Mouse (Mus musculus) stomach, embryonic 14.5 days (tissue): Measurements from ENCODE around the gene Zfhx3. TPM values are rescaled to one million over a fixed set of nuclear protein-coding genes. Genes with fewer than 3 reads are reported as not detected.

ENCODE experiments used
- ATAC-seq: fragments of 200-750 bp; cut with Nextera tagmentation; 2 replicates; pipeline ENCODE4 v1.8.0; 2017; ENCODE audit warnings: low read depth, moderate TSS enrichment; ENCODE audit not compliant: insufficient number of reproducible peaks, insufficient read depth, low FRiP score
- H3K27ac ChIP-seq: fragments of 300-500 bp; sonication (generic); 2 replicates; pipeline ENCODE4 v1.5.1; 2014; ENCODE audit warnings: mild to moderate bottlenecking, low read length, moderate library complexity, mixed read lengths
- H3K27me3 ChIP-seq: fragments of 300-500 bp; sonication (generic); 2 replicates; pipeline ENCODE4 v1.6.1; 2014; ENCODE audit warnings: low read length, control low read depth, mixed read lengths; ENCODE audit not compliant: control insufficient read depth, insufficient read depth
- H3K36me3 ChIP-seq: fragments of 300-500 bp; sonication (generic); 2 replicates; pipeline ENCODE4 v1.6.1; 2014; ENCODE audit warnings: mild to moderate bottlenecking, control low read depth, low read length, moderate library complexity, mixed read lengths; ENCODE audit not compliant: control insufficient read depth, insufficient read depth
- H3K4me1 ChIP-seq: fragments of 300-500 bp; sonication (generic); 2 replicates; pipeline ENCODE4 v1.6.1; 2014; ENCODE audit warnings: low read length, control low read depth, mixed read lengths; ENCODE audit not compliant: control insufficient read depth, insufficient read depth
- H3K4me2 ChIP-seq: fragments of 300-500 bp; sonication (generic); replicated peaks from 2 replicates; pipeline ENCODE4 v1.6.1; 2014; ENCODE audit warnings: low read depth, low read length, control low read depth
- H3K4me3 ChIP-seq: fragments of 300-500 bp; sonication (generic); 2 replicates; pipeline ENCODE4 v1.5.1; 2014; ENCODE audit warnings: low read depth, low read length, control low read depth
- H3K9ac ChIP-seq: fragments of 300-500 bp; sonication (generic); replicated peaks from 2 replicates; pipeline ENCODE4 v1.6.1; 2014; ENCODE audit warnings: low read depth, mild to moderate bottlenecking, control low read depth, low read length, moderate library complexity, mixed read lengths
- H3K9me3 ChIP-seq: fragments of 300-500 bp; sonication (generic); 2 replicates; pipeline ENCODE4 v1.6.1; 2016; ENCODE audit warnings: low read depth, low read length, control low read depth; ENCODE audit not compliant: control insufficient read depth
- WGBS: fragments of 180-500 bp; shearing (Covaris S2); extraction: QIAGEN DNeasy Blood & Tissue Kit; methylation state at CpG from one replicate; pipeline ENCODE4 v1.1.7; 2014; 5-methylcytosine and 5-hydroxymethylcytosine counted together
- polyA plus RNA-seq: library from polyadenylated mRNA; unstranded; fragments of >200 nt; fragmentation: Nextera tagmentation; extraction: Ambion mirVana; gene quantifications from 2 replicates; pipeline ENCODE4 v1.2.1, GENCODE M21; 2014

Gene Zfhx3
- polyA plus RNA-seq, 1 experiment from 2014 or later = 25.4 TPM

- H3K27me3 ChIP-seq = no peaks in the 10 kb centered on the region
- H3K27ac ChIP-seq = no peak overlapping the region
- ATAC-seq = no peak
Measured at GRCm38 (mm10) chr8:108943132-108943531, 1000.7 kb downstream of the Zfhx3 start.

GRCm38 (mm10) chr8:108944312-108944711 lies 1001.9 kb downstream of the Zfhx3 start:
- Histone ChIP-seq H3K27ac (no peak overlapping the region), H3K4me3 (no peak overlapping the region), H3K4me1 (no peaks in the 10 kb centered on the region), H3K9me3 (peaks cover 20% of the 10 kb centered on the region), H3K9ac (no peak overlapping the region), H3K27me3 (no peaks in the 10 kb centered on the region), H3K4me2 (no peak overlapping the region), H3K36me3 (peaks cover 51% of the 10 kb centered on the region)
- WGBS = 76% methylated on average over 13 of the region's 13 CpGs
- ATAC-seq = no peak

More at GRCm38 (mm10) chr8:108943132-108943531, 1000.7 kb downstream of the Zfhx3 start:
- Histone ChIP-seq H3K9ac (no peak overlapping the region), H3K4me3 (no peak overlapping the region), H3K9me3 (peaks cover 8% of the 10 kb centered on the region; the same call in 1 of the 2 replicates), H3K4me1 (no peaks in the 10 kb centered on the region), H3K36me3 (peaks cover 45% of the 10 kb centered on the region), H3K4me2 (no peak overlapping the region)
- 83% methylated on average over 11 of the region's 11 CpGs for WGBS

- H3K27ac ChIP-seq = no peak overlapping the region
- H3K9me3 ChIP-seq = peaks cover 35% of the 10 kb centered on the region
- no peak for ATAC-seq
- peaks cover 84% of the 10 kb centered on the region for H3K36me3 ChIP-seq
- WGBS = 99% methylated on average over 21 of the region's 21 CpGs
- no peaks in the 10 kb centered on the region for H3K27me3 ChIP-seq
- no peak overlapping the region for H3K4me2 ChIP-seq
- no peak overlapping the region for H3K9ac ChIP-seq
- H3K4me1 ChIP-seq = no peaks in the 10 kb centered on the region
- no peak overlapping the region for H3K4me3 ChIP-seq
Measured at GRCm38 (mm10) chr8:108950311-108950710, 1007.9 kb downstream of the Zfhx3 start.

- 95% methylated on average over 12 of the region's 12 CpGs for WGBS
- Histone ChIP-seq H3K27ac (no peak overlapping the region), H3K36me3 (peaks cover 85% of the 10 kb centered on the region), H3K9ac (no peak overlapping the region), H3K4me2 (no peak overlapping the region), H3K27me3 (no peaks in the 10 kb centered on the region), H3K4me1 (no peaks in the 10 kb centered on the region), H3K4me3 (no peak overlapping the region), H3K9me3 (peaks cover 35% of the 10 kb centered on the region)
- ATAC-seq = no peak
Measured at GRCm38 (mm10) chr8:108951560-108951959, 1009.1 kb downstream of the Zfhx3 start.

- Histone ChIP-seq H3K9ac (no peak overlapping the region), H3K4me3 (no peak overlapping the region), H3K27ac (no peak overlapping the region), H3K27me3 (no peaks in the 10 kb centered on the region), H3K9me3 (no peaks in the 10 kb centered on the region; the same call in 1 of the 2 replicates), H3K4me1 (no peaks in the 10 kb centered on the region), H3K36me3 (peaks cover 45% of the 10 kb centered on the region), H3K4me2 (no peak overlapping the region)
- ATAC-seq = no peak
- 78% methylated on average over 37 of the region's 37 CpGs for WGBS
Measured at GRCm38 (mm10) chr8:108956416-108956815, 1014.0 kb downstream of the Zfhx3 start.

GRCm38 (mm10) chr8:108962516-108962915 lies 1020.1 kb downstream of the Zfhx3 start:
- ATAC-seq = no peak
- Histone ChIP-seq H3K36me3 (peaks cover 5% of the 10 kb centered on the region; the same call in 1 of the 2 replicates), H3K27ac (no peak overlapping the region), H3K9ac (no peak overlapping the region), H3K27me3 (no peaks in the 10 kb centered on the region), H3K9me3 (no peaks in the 10 kb centered on the region), H3K4me2 (no peak overlapping the region), H3K4me3 (no peak overlapping the region), H3K4me1 (no peaks in the 10 kb centered on the region)
- WGBS = 66% methylated on average over 7 of the region's 7 CpGs

GRCm38 (mm10) chr8:108963181-108963580 lies 1020.7 kb downstream of the Zfhx3 start:
- H3K4me2 ChIP-seq = no peak overlapping the region
- no peaks in the 10 kb centered on the region for H3K9me3 ChIP-seq
- H3K27me3 ChIP-seq = no peaks in the 10 kb centered on the region
- H3K27ac ChIP-seq = no peak overlapping the region
- H3K4me3 ChIP-seq = no peak overlapping the region
- ATAC-seq = no peak
- no peak overlapping the region for H3K9ac ChIP-seq
- 72% methylated on average over 2 of the region's 2 CpGs for WGBS
- H3K36me3 ChIP-seq = peaks cover 5% of the 10 kb centered on the region; the same call in 1 of the 2 replicates
- no peaks in the 10 kb centered on the region for H3K4me1 ChIP-seq

GRCm38 (mm10) chr8:108966041-108966440 lies 1023.6 kb downstream of the Zfhx3 start:
- H3K9me3 ChIP-seq = no peaks in the 10 kb centered on the region
- no peak for ATAC-seq
- no peak overlapping the region for H3K27ac ChIP-seq
- no peaks in the 10 kb centered on the region for H3K27me3 ChIP-seq
- no peak overlapping the region for H3K4me3 ChIP-seq
- H3K36me3 ChIP-seq = no peaks in the 10 kb centered on the region
- WGBS = 86% methylated on average over 12 of the region's 12 CpGs
- no peak overlapping the region for H3K9ac ChIP-seq
- no peaks in the 10 kb centered on the region for H3K4me1 ChIP-seq
- H3K4me2 ChIP-seq = no peak overlapping the region

GRCm38 (mm10) chr8:108973639-108974325 lies 1031.3 kb downstream of the Zfhx3 start:
- no peak overlapping the region for H3K9ac ChIP-seq
- H3K4me2 ChIP-seq = no peak overlapping the region
- H3K4me1 ChIP-seq = no peaks in the 10 kb centered on the region
- H3K9me3 ChIP-seq = no peaks in the 10 kb centered on the region
- 83% methylated on average over 9 of the region's 9 CpGs for WGBS
- no peak overlapping the region for H3K27ac ChIP-seq
- H3K36me3 ChIP-seq = no peaks in the 10 kb centered on the region
- no peak overlapping the region for H3K4me3 ChIP-seq
- no peak for ATAC-seq
- no peaks in the 10 kb centered on the region for H3K27me3 ChIP-seq
